Mouse (Mus musculus): ENCODE measurements around the gene Sned1.

Gene Sned1

GRCm38 (mm10) chr1:93227303-93227975 is 8.2 kb upstream of the Sned1 start:
- intact Hi-C loops (cut with DNase I), result no loop called here

- intact Hi-C loops (cut with DNase I), result no loop called here
These were observed 7.7 kb upstream of the Sned1 start for GRCm38 (mm10) chr1:93227976-93228365.

- intact Hi-C loops (cut with DNase I), result no loop called here
These were observed 6.4 kb upstream of the Sned1 start for GRCm38 (mm10) chr1:93229221-93229620.

- intact Hi-C loops (cut with DNase I), result no loop called here
These were observed 6.0 kb upstream of the Sned1 start for GRCm38 (mm10) chr1:93229626-93230025.

GRCm38 (mm10) chr1:93236545-93236924 is 894 bp downstream of the Sned1 start:
- intact Hi-C loops (cut with DNase I), result loop anchor here (5.0 kb wide), 1 partner anchor 106 kb away; the partner anchor contains the start of genes Pask and Ppp1r7

- intact Hi-C loops (cut with DNase I), result loop anchor here (5.0 kb wide), 1 partner anchor 105 kb away; the partner anchor contains the start of genes Pask and Ppp1r7
These were observed 2.0 kb downstream of the Sned1 start for GRCm38 (mm10) chr1:93237676-93238075.

GRCm38 (mm10) chr1:93238201-93238600 is 2.6 kb downstream of the Sned1 start:
- intact Hi-C loops (cut with DNase I), result loop anchor here (5.0 kb wide), 1 partner anchor 104 kb away; the partner anchor contains the start of genes Pask and Ppp1r7

GRCm38 (mm10) chr1:93245936-93246335 is 10.3 kb downstream of the Sned1 start:
- intact Hi-C loops (cut with DNase I), result no loop called here

GRCm38 (mm10) chr1:93252586-93252985 is 16.9 kb downstream of the Sned1 start:
- intact Hi-C loops (cut with DNase I), result no loop called here

- intact Hi-C loops (cut with DNase I), result no loop called here
These were observed 20.1 kb downstream of the Sned1 start for GRCm38 (mm10) chr1:93255761-93256160.

- intact Hi-C loops (cut with DNase I), result no loop called here
These were observed 21.9 kb downstream of the Sned1 start for GRCm38 (mm10) chr1:93257560-93257959.

GRCm38 (mm10) chr1:93267207-93267606 is 31.6 kb downstream of the Sned1 start:
- intact Hi-C loops (cut with DNase I), result no loop called here

- intact Hi-C loops (cut with DNase I), result no loop called here
These were observed 32.6 kb downstream of the Sned1 start for GRCm38 (mm10) chr1:93268246-93268645.

GRCm38 (mm10) chr1:93270516-93271240 is 35.0 kb downstream of the Sned1 start:
- intact Hi-C loops (cut with DNase I), result no loop called here

GRCm38 (mm10) chr1:93271751-93272150 is 36.1 kb downstream of the Sned1 start:
- intact Hi-C loops (cut with DNase I), result no loop called here

GRCm38 (mm10) chr1:93272409-93272821 is 36.8 kb downstream of the Sned1 start:
- intact Hi-C loops (cut with DNase I), result no loop called here

GRCm38 (mm10) chr1:93275561-93275960 is 39.9 kb downstream of the Sned1 start:
- intact Hi-C loops (cut with DNase I), result no loop called here

GRCm38 (mm10) chr1:93277041-93277440 is 41.4 kb downstream of the Sned1 start:
- intact Hi-C loops (cut with DNase I), result no loop called here

- intact Hi-C loops (cut with DNase I), result no loop called here
These were observed 54.1 kb downstream of the Sned1 start for GRCm38 (mm10) chr1:93289678-93290214.

GRCm38 (mm10) chr1:93290956-93291355 is 55.3 kb downstream of the Sned1 start:
- intact Hi-C loops (cut with DNase I), result no loop called here

GRCm38 (mm10) chr1:93291591-93291990 is 56.0 kb downstream of the Sned1 start:
- intact Hi-C loops (cut with DNase I), result no loop called here

GRCm38 (mm10) chr1:93292006-93292405 is 56.4 kb downstream of the Sned1 start:
- intact Hi-C loops (cut with DNase I), result no loop called here

All from adrenal gland (tissue).